Mouse (Mus musculus): ENCODE data around the gene Gm20696. TPM values are rescaled to one million over a fixed set of nuclear protein-coding genes. Genes with fewer than 3 reads are reported as not detected.

Gm20696 gene
- polyA plus RNA-seq, 1 experiment from 2014 or later: 3.2 TPM

- 64% methylated on average over 19 of the region's 19 CpGs for WGBS
- DNase-seq (ENCODE audit: low spot score): peak; percentile 36
- Histone ChIP-seq H3K27me3 (ENCODE audit: low read depth, poor library complexity, severe bottlenecking) (no peaks in the 10 kb centered on the region), H3K9me3 (replicated peaks) (no peaks in the 10 kb centered on the region), H3K4me1 (peaks cover 35% of the 10 kb centered on the region), H3K36me3 (no peaks in the 10 kb centered on the region), H3K4me3 (no peak overlapping the region), H3K27ac (replicated peaks) (peak overlapping the region; percentile 70)
These were observed 346.9 kb downstream of the Gm20696 start for GRCm38 (mm10) chr6:99319415-99320405.

GRCm38 (mm10) chr6:99314746-99315145 lies 351.9 kb downstream of the Gm20696 start:
- DNase-seq (ENCODE audit: low spot score): no peak
- Histone ChIP-seq H3K9me3 (replicated peaks) (no peaks in the 10 kb centered on the region), H3K27ac (replicated peaks) (no peak overlapping the region), H3K4me1 (peaks cover 32% of the 10 kb centered on the region), H3K4me3 (no peak overlapping the region), H3K27me3 (ENCODE audit: low read depth, poor library complexity, severe bottlenecking) (no peaks in the 10 kb centered on the region), H3K36me3 (no peaks in the 10 kb centered on the region)
- 77% methylated on average over 3 of the region's 3 CpGs for WGBS

- no peaks in the 10 kb centered on the region for H3K9me3 ChIP-seq (replicated peaks)
- no peaks in the 10 kb centered on the region for H3K36me3 ChIP-seq
- peaks cover 26% of the 10 kb centered on the region for H3K4me1 ChIP-seq
- H3K27me3 ChIP-seq (ENCODE audit: low read depth, poor library complexity, severe bottlenecking): no peaks in the 10 kb centered on the region
- no peak overlapping the region for H3K27ac ChIP-seq (replicated peaks)
- no peak overlapping the region for H3K4me3 ChIP-seq
- no peak for DNase-seq (ENCODE audit: low spot score)
- WGBS: 88% methylated on average over 12 of the region's 12 CpGs
These were observed 356.1 kb downstream of the Gm20696 start for GRCm38 (mm10) chr6:99310529-99310928.

- 69% methylated on average over 3 of the region's 3 CpGs for whole genome bisulfite sequencing
- Histone ChIP-seq H3K4me1 (peaks cover 25% of the 10 kb centered on the region), H3K9me3 (replicated peaks) (no peaks in the 10 kb centered on the region)
These were observed 356.5 kb downstream of the Gm20696 start for GRCm38 (mm10) chr6:99310171-99310500.

GRCm38 (mm10) chr6:99309466-99310170 lies 357.0 kb downstream of the Gm20696 start:
- Histone ChIP-seq H3K4me3 (no peak overlapping the region), H3K36me3 (no peaks in the 10 kb centered on the region), H3K4me1 (peaks cover 22% of the 10 kb centered on the region), H3K9me3 (replicated peaks) (no peaks in the 10 kb centered on the region), H3K27me3 (ENCODE audit: low read depth, poor library complexity, severe bottlenecking) (no peaks in the 10 kb centered on the region), H3K27ac (replicated peaks) (0 out of 2 replicates have a peak overlapping the region, but pooled peaks have one; percentile 25)
- WGBS: 83% methylated on average over 14 of the region's 14 CpGs
- no peak for DNase-seq (ENCODE audit: low spot score)

More at GRCm38 (mm10) chr6:99310171-99310500, 356.5 kb downstream of the Gm20696 start:
- Histone ChIP-seq H3K4me3 (no peak overlapping the region), H3K36me3 (no peaks in the 10 kb centered on the region), H3K27ac (replicated peaks) (no peak overlapping the region), H3K27me3 (ENCODE audit: low read depth, poor library complexity, severe bottlenecking) (no peaks in the 10 kb centered on the region)
- DNase-seq (ENCODE audit: low spot score): no peak

- Histone ChIP-seq H3K9me3 (replicated peaks) (no peaks in the 10 kb centered on the region), H3K4me3 (no peak overlapping the region), H3K27me3 (ENCODE audit: low read depth, poor library complexity, severe bottlenecking) (no peaks in the 10 kb centered on the region), H3K4me1 (peaks cover 12% of the 10 kb centered on the region), H3K27ac (replicated peaks) (no peak overlapping the region), H3K36me3 (no peaks in the 10 kb centered on the region)
- WGBS: 93% methylated on average over 3 of the region's 3 CpGs
- DNase-seq (ENCODE audit: low spot score): no peak
These were observed 360.8 kb downstream of the Gm20696 start for GRCm38 (mm10) chr6:99305751-99306150.

- H3K36me3 ChIP-seq: no peaks in the 10 kb centered on the region
- H3K4me3 ChIP-seq: no peak overlapping the region
- no peaks in the 10 kb centered on the region for H3K27me3 ChIP-seq (ENCODE audit: low read depth, poor library complexity, severe bottlenecking)
- H3K4me1 ChIP-seq: peaks cover 7% of the 10 kb centered on the region
- no peak overlapping the region for H3K27ac ChIP-seq (replicated peaks)
- 91% methylated on average over 3 of the region's 3 CpGs for WGBS
- no peak for DNase-seq (ENCODE audit: low spot score)
- H3K9me3 ChIP-seq (replicated peaks): no peaks in the 10 kb centered on the region
These were observed 361.4 kb downstream of the Gm20696 start for GRCm38 (mm10) chr6:99305236-99305635.

GRCm38 (mm10) chr6:99302662-99303435 lies 363.7 kb downstream of the Gm20696 start:
- no peaks in the 10 kb centered on the region for H3K36me3 ChIP-seq
- no peak overlapping the region for H3K4me3 ChIP-seq
- 89% methylated on average over 6 of the region's 6 CpGs for WGBS
- H3K27ac ChIP-seq (replicated peaks): no peak overlapping the region
- no peaks in the 10 kb centered on the region for H3K27me3 ChIP-seq (ENCODE audit: low read depth, poor library complexity, severe bottlenecking)
- H3K9me3 ChIP-seq (replicated peaks): no peaks in the 10 kb centered on the region
- H3K4me1 ChIP-seq: peaks cover 3% of the 10 kb centered on the region; the same call in 1 of the 2 replicates
- DNase-seq (ENCODE audit: low spot score): no peak

GRCm38 (mm10) chr6:99301923-99302322 lies 364.7 kb downstream of the Gm20696 start:
- WGBS: 84% methylated on average over 8 of the region's 8 CpGs
- H3K36me3 ChIP-seq: no peaks in the 10 kb centered on the region
- no peaks in the 10 kb centered on the region for H3K27me3 ChIP-seq (ENCODE audit: low read depth, poor library complexity, severe bottlenecking)
- H3K4me1 ChIP-seq: peaks cover 3% of the 10 kb centered on the region; the same call in 1 of the 2 replicates
- H3K27ac ChIP-seq (replicated peaks): no peak overlapping the region
- DNase-seq (ENCODE audit: low spot score): no peak
- H3K4me3 ChIP-seq: no peak overlapping the region
- no peaks in the 10 kb centered on the region for H3K9me3 ChIP-seq (replicated peaks)

GRCm38 (mm10) chr6:99300235-99300634 lies 366.4 kb downstream of the Gm20696 start:
- H3K27me3 ChIP-seq (ENCODE audit: low read depth, poor library complexity, severe bottlenecking): no peaks in the 10 kb centered on the region
- DNase-seq (ENCODE audit: low spot score): no peak
- no peak overlapping the region for H3K27ac ChIP-seq (replicated peaks)
- H3K9me3 ChIP-seq (replicated peaks): no peaks in the 10 kb centered on the region
- H3K4me3 ChIP-seq: no peak overlapping the region
- H3K36me3 ChIP-seq: no peaks in the 10 kb centered on the region
- 96% methylated on average over 6 of the region's 6 CpGs for WGBS
- H3K4me1 ChIP-seq: peaks cover 3% of the 10 kb centered on the region; the same call in 1 of the 2 replicates

- Histone ChIP-seq H3K4me3 (no peak overlapping the region), H3K36me3 (no peaks in the 10 kb centered on the region), H3K27ac (replicated peaks) (no peak overlapping the region), H3K4me1 (peaks cover 3% of the 10 kb centered on the region; the same call in 1 of the 2 replicates), H3K9me3 (replicated peaks) (no peaks in the 10 kb centered on the region), H3K27me3 (ENCODE audit: low read depth, poor library complexity, severe bottlenecking) (no peaks in the 10 kb centered on the region)
- 84% methylated on average over 14 of the region's 14 CpGs for WGBS
- no peak for DNase-seq (ENCODE audit: low spot score)
These were observed 367.4 kb downstream of the Gm20696 start for GRCm38 (mm10) chr6:99299196-99299595.

- no peaks in the 10 kb centered on the region for H3K27me3 ChIP-seq (ENCODE audit: low read depth, poor library complexity, severe bottlenecking)
- WGBS: 88% methylated on average over 5 of the region's 5 CpGs
These were observed 369.1 kb downstream of the Gm20696 start for GRCm38 (mm10) chr6:99297535-99297934.

More at GRCm38 (mm10) chr6:99297535-99297934, 369.1 kb downstream of the Gm20696 start:
- DNase-seq (ENCODE audit: low spot score): no peak
- Histone ChIP-seq H3K9me3 (replicated peaks) (no peaks in the 10 kb centered on the region), H3K36me3 (no peaks in the 10 kb centered on the region), H3K4me1 (peaks cover 3% of the 10 kb centered on the region; the same call in 1 of the 2 replicates), H3K4me3 (no peak overlapping the region), H3K27ac (replicated peaks) (no peak overlapping the region)

Measured in midbrain, embryonic 10.5 days (tissue).